Mouse (Mus musculus): ENCODE results near the gene Itpripl1.
"Not testable (repeated sequence)": the region's sequence is repeated elsewhere in the genome, so short reads cannot be mapped to it uniquely, and the experiment has no call there.

- TF ChIP-seq CTCF (IDR thresholded peaks at IDR 0.05; ENCODE audit: low read depth) = peak; percentile 62
- TF ChIP-seq EP300 (IDR thresholded peaks at IDR 0.05; ENCODE audit: low read depth) = not testable (repeated sequence)
These were observed 23.0 kb upstream of the Itpripl1 start for GRCm38 (mm10) chr2:127166261-127166660.

Measured in liver, postnatal 0 days (tissue).